In genomic region chr16:48474896-48475802, GRCm38 (mm10) we compare ENCODE assay signal across 25 mouse cellular contexts. TPM values are rescaled to one million over a fixed set of nuclear protein-coding genes. Genes with fewer than 3 reads are reported as not detected.
A peak's percentile ranks its signal among the peaks of the same experiment; 100 is the strongest.
DNase-seq lines count a peak whose midpoint lies in the region; ATAC-seq and TF ChIP-seq lines count a peak whose summit lies in the region.
"Had no signal": no experiment of that assay in that cellular context is flagged by ENCODE, and none has a peak within 500 bp of the region (broad histone marks: within the 10 kb centered on the region; RNA-seq: fewer than 3 reads in every experiment).

No protein-coding gene starts in this region.

- ATAC-seq in heart, embryonic 12.5 days (ENCODE audit: insufficient number of reproducible peaks, low FRiP score): 0 out of 2 replicates have a peak, but pooled peaks have one; percentile 6
- ATAC-seq in common myeloid progenitor, adult 5-6 weeks (replicated peaks; ENCODE audit: low read depth, poor library complexity, severe bottlenecking): peak; percentile 60
- ATAC-seq in midbrain, postnatal 0 days (ENCODE audit: low FRiP score): peak; percentile 23; the same call in 1 of the 2 replicates
- ATAC-seq in granulocyte monocyte progenitor cell, adult 5-6 weeks (replicated peaks; ENCODE audit: poor library complexity, severe bottlenecking): no peak
- ATAC-seq: Patski had no signal

- no peak overlapping the region for H3K4me3 ChIP-seq in heart, embryonic 12.5 days
- H3K4me3 ChIP-seq in ES-E14 (ENCODE audit: insufficient read depth in 1 of 2, low read depth in 1 of 2, low read length in 2 of 2, poor library complexity in 1 of 2, severe bottlenecking in 1 of 2): no peak overlapping the region
- H3K4me3 ChIP-seq in midbrain, postnatal 0 days (ENCODE audit: low read depth, low read length): no peak overlapping the region
- H3K4me3 ChIP-seq: embryonic facial prominence, embryonic 13.5 days; gastrocnemius, adult 2 months; hindbrain, embryonic 15.5 days; limb, embryonic 13.5 days; liver, embryonic 13.5 days; lung, embryonic 15.5 days; neural tube, embryonic 12.5 days had no signal

- no peaks in the 10 kb centered on the region for H3K9me3 ChIP-seq in heart, embryonic 12.5 days (replicated peaks)
- H3K9me3 ChIP-seq in ES-E14 (ENCODE audit: control insufficient read depth, insufficient read depth, low read depth, low read length): no peaks in the 10 kb centered on the region
- H3K9me3 ChIP-seq in midbrain, postnatal 0 days (ENCODE audit: low read length): no peaks in the 10 kb centered on the region
- H3K9me3 ChIP-seq: embryonic facial prominence, embryonic 13.5 days; hindbrain, embryonic 15.5 days; limb, embryonic 13.5 days; liver, embryonic 13.5 days; lung, embryonic 15.5 days; neural tube, embryonic 12.5 days had no signal

- no peak for TF ChIP-seq CTCF in midbrain, postnatal 0 days (IDR thresholded peaks at IDR 0.05)

- no peaks in the 10 kb centered on the region for H3K27me3 ChIP-seq in heart, embryonic 12.5 days (replicated peaks)
- H3K27me3 ChIP-seq in midbrain, postnatal 0 days (ENCODE audit: insufficient read depth, low read length): no peaks in the 10 kb centered on the region
- H3K27me3 ChIP-seq: embryonic facial prominence, embryonic 13.5 days; hindbrain, embryonic 15.5 days; limb, embryonic 13.5 days; liver, embryonic 13.5 days; lung, embryonic 15.5 days; neural tube, embryonic 12.5 days; Patski had no signal

- in situ Hi-C loops in ES-E14 (cut with MboI; ENCODE audit: low sequenced_read_pairs in 2 of 2, unreplicated experiment in 2 of 2): no loop called here

- H3K9ac ChIP-seq in heart, embryonic 12.5 days: no peak overlapping the region
- no peak overlapping the region for H3K9ac ChIP-seq in ES-E14 (ENCODE audit: insufficient read depth, low read depth, low read length, poor library complexity, severe bottlenecking)
- no peak overlapping the region for H3K9ac ChIP-seq in midbrain, postnatal 0 days (replicated peaks; ENCODE audit: low read length, poor library complexity, severe bottlenecking)
- H3K9ac ChIP-seq: embryonic facial prominence, embryonic 13.5 days; hindbrain, embryonic 15.5 days; limb, embryonic 13.5 days; liver, embryonic 13.5 days; lung, embryonic 15.5 days; neural tube, embryonic 12.5 days had no signal

- H3K4me1 ChIP-seq in heart, embryonic 12.5 days (replicated peaks): 0 out of 2 replicates have a peak, but pooled peaks cover 3% of the 10 kb centered on the region
- H3K4me1 ChIP-seq in ES-E14 (ENCODE audit: control insufficient read depth in 2 of 2, insufficient read depth in 2 of 2, low read length in 2 of 2, poor library complexity in 1 of 2): peaks cover 7 to 21% of the 10 kb centered on the region in 2 experiments
- H3K4me1 ChIP-seq in midbrain, postnatal 0 days (ENCODE audit: insufficient read depth, low read length): no peaks in the 10 kb centered on the region; the same call in 1 of the 2 replicates
- H3K4me1 ChIP-seq: embryonic facial prominence, embryonic 13.5 days; hindbrain, embryonic 15.5 days; limb, embryonic 13.5 days; liver, embryonic 13.5 days; neural tube, embryonic 12.5 days had no signal

- H3K4me2 ChIP-seq in heart, embryonic 12.5 days: no peak overlapping the region
- H3K4me2 ChIP-seq in midbrain, postnatal 0 days (ENCODE audit: low read depth, low read length, poor library complexity, severe bottlenecking): no peak overlapping the region
- H3K4me2 ChIP-seq: embryonic facial prominence, embryonic 13.5 days; hindbrain, embryonic 15.5 days; limb, embryonic 13.5 days; liver, embryonic 13.5 days; lung, embryonic 15.5 days; neural tube, embryonic 12.5 days had no signal

- DNase-seq in heart, adult 8-10 months (ENCODE audit: low spot score): no peak
- DNase-seq in ES-E14 (ENCODE audit: low read depth, low spot score): peak; percentile 71
- no peak for DNase-seq in midbrain, postnatal 0 days (ENCODE audit: low spot score)
- DNase-seq in layer of hippocampus, adult 9-10 months (ENCODE audit: low spot score): no peak
- DNase-seq in right cerebral cortex, postnatal 36 days (ENCODE audit: low spot score in 2 of 2): no peak
- DNase-seq: cerebellum, adult 9-10 months; gastrocnemius, adult 2 months; heart, adult 11 months; heart, postnatal 36 days; kidney, adult 11 months; layer of hippocampus, postnatal 36 days; liver, embryonic 13.5 days; thymus, adult 2 months had no signal

- H3K27ac ChIP-seq in heart, embryonic 12.5 days (ENCODE audit: poor library complexity, severe bottlenecking): no peak overlapping the region
- peak overlapping the region; percentile 48; the same call in 1 of the 2 replicates for H3K27ac ChIP-seq in ES-E14 (ENCODE audit: insufficient read depth, low read depth, low read length, poor library complexity, severe bottlenecking)
- H3K27ac ChIP-seq in midbrain, postnatal 0 days (ENCODE audit: low read depth, low read length): no peak overlapping the region
- H3K27ac ChIP-seq: embryonic facial prominence, embryonic 13.5 days; gastrocnemius, adult 2 months; hindbrain, embryonic 15.5 days; limb, embryonic 13.5 days; liver, embryonic 13.5 days; lung, embryonic 15.5 days; neural tube, embryonic 12.5 days had no signal

- no peaks in the 10 kb centered on the region for H3K36me3 ChIP-seq in heart, embryonic 12.5 days
- H3K36me3 ChIP-seq in ES-E14 (ENCODE audit: control insufficient read depth, insufficient read depth, low read length, poor library complexity, severe bottlenecking): no peaks in the 10 kb centered on the region; the same call in 1 of the 2 replicates
- no peaks in the 10 kb centered on the region for H3K36me3 ChIP-seq in midbrain, postnatal 0 days (ENCODE audit: insufficient read depth, low read length)
- H3K36me3 ChIP-seq: embryonic facial prominence, embryonic 13.5 days; hindbrain, embryonic 15.5 days; limb, embryonic 13.5 days; liver, embryonic 13.5 days; lung, embryonic 15.5 days; neural tube, embryonic 12.5 days had no signal

- WGBS in heart, embryonic 12.5 days: 19% methylated on average over 4 of the region's 4 CpGs
- 21% methylated on average over 4 of the region's 4 CpGs for WGBS in midbrain, postnatal 0 days

TF ChIP-seq in ES-E14, 5 proteins besides CTCF, POLR2A, EP300 and RAD21:
- peak; percentile 70; the same call in 1 of the 2 replicates for TF ChIP-seq CHD2 (IDR thresholded peaks at IDR 0.05; ENCODE audit: low read depth, low read length)
- no peak for TF ChIP-seq ZC3H11A (IDR thresholded peaks at IDR 0.05; ENCODE audit: borderline replicate concordance, low read depth, low read length)
- peak; percentile 44; the same call in 1 of the 2 replicates for TF ChIP-seq MAFK (IDR thresholded peaks at IDR 0.05; ENCODE audit: insufficient read depth, low read depth, low read length)
- TF ChIP-seq ZNF384 (IDR thresholded peaks at IDR 0.05; ENCODE audit: low read depth, low read length): no peak
- TF ChIP-seq HCFC1 (IDR thresholded peaks at IDR 0.05; ENCODE audit: borderline replicate concordance, insufficient read depth, low read length): 0 out of 2 replicates have a peak, but pooled peaks have one; percentile 27

RNA-seq across cellular contexts. Expression of gene Morc1, which starts 44.1 kb away (rescaled TPM):
- polyA plus RNA-seq in heart, embryonic 12.5 days (2016; fragmentation: Nextera tagmentation; extraction: Ambion mirVana): 0.06 TPM in 1 of 2 replicates, not detected in the other
- not detected for total RNA-seq in heart, adult 8-10 months (2022)
- total RNA-seq in ES-E14 (2012; rRNA removed): 45.5 and 51.4 TPM in 2 replicates
- total RNA-seq in common myeloid progenitor, adult 5-6 weeks (2017): not detected in 2 replicates
- 0.11 TPM in 1 of 2 replicates, not detected in the other for total RNA-seq in midbrain, postnatal 0 days (2014; rRNA removed)
- 0.11 and 0.23 TPM in 2 replicates for polyA plus RNA-seq in midbrain, postnatal 0 days (2015; fragmentation: Nextera tagmentation; extraction: Ambion mirVana)
- not detected in 2 replicates for total RNA-seq in granulocyte monocyte progenitor cell, adult 5-6 weeks (2014; fragmentation: Nextera tagmentation)
- total RNA-seq in granulocyte monocyte progenitor cell, adult 5-6 weeks (2017): not detected in 2 replicates
- total RNA-seq: adrenal gland, adult 18-20 months; gastrocnemius, adult 2 months; heart, postnatal 36 days had no signal
- polyA plus RNA-seq: embryonic facial prominence, embryonic 13.5 days; heart, embryonic 14.5 days; limb, embryonic 13.5 days; liver, embryonic 13.5 days; Patski; small intestine, adult 2 months had no signal

Comparison
In these comparisons a context has a peak if more than half of its experiments do, and no peak if none do; other contexts are left out.
1. RNA of gene Morc1, which starts 44.1 kb away (total RNA-seq): 45.5 to 51.4 TPM in ES-E14; 0.11 TPM in midbrain, postnatal 0 days, not detected in heart, adult 8-10 months, not detected in common myeloid progenitor, adult 5-6 weeks and not detected in granulocyte monocyte progenitor cell, adult 5-6 weeks; every median in the first group is over 10 times any median in the second.